Mouse (Mus musculus): ENCODE measurements around the gene Rad17. TPM values are rescaled to one million over a fixed set of nuclear protein-coding genes. Genes with fewer than 3 reads are reported as not detected.

The Rad17 gene
- total RNA-seq, 1 experiment from 2014 or later = 22.6 TPM

DNA sequence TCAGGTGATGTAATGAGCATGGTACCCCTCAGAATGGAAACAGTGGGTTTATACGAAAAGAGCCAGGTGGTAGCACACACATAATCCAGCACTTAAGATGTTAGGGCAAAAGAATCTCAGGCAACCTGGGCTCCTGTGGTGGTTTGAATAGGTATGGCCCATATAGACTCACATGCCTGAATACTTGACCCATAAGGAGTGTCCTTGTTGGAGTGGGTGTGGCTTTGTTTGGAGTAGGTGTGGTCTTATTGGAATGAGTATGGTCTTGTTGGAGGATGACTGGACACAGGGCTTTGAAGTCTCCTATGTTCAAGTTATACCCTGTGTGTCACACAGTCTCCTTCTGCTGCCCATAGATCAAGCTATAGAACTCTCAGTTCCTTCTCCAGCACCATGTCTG, 82.5 kb downstream of the Rad17 start:
- DNase-seq = no peak

Other genes starting within 250 kb of the Rad17 start
- gene Naip1, start 198.2 kb downstream of the Rad17 start, total RNA-seq (2021) = 0.27 and 0.43 TPM in 2 replicates
- gene Gtf2h2, start 158.5 kb downstream of the Rad17 start, total RNA-seq (2021) = 37.6 and 39.8 TPM in 2 replicates
- gene Ocln, start 98.3 kb downstream of the Rad17 start, total RNA-seq (2021) = 9.5 and 10.7 TPM in 2 replicates
- 0.61 and 0.86 TPM in 2 replicates for gene Marveld2, start 34.1 kb downstream of the Rad17 start, total RNA-seq (2021)
- 68.4 and 77.9 TPM in 2 replicates for gene Ak6, start 72 bp downstream of the Rad17 start, total RNA-seq (2021)
- 4.9 and 13.1 TPM in 2 replicates for gene Taf9, start 528 bp upstream of the Rad17 start, total RNA-seq (2021)
- 0.62 and 1.3 TPM in 2 replicates for gene Ccdc125, start 18.7 kb upstream of the Rad17 start, total RNA-seq (2021)
- 38.5 and 45.6 TPM in 2 replicates for gene Cdk7, start 79.9 kb upstream of the Rad17 start, total RNA-seq (2021)
- gene Mrps36, start 93.6 kb upstream of the Rad17 start, total RNA-seq (2021) = 116 and 146 TPM in 2 replicates
- gene Cenph, start 124.8 kb upstream of the Rad17 start, total RNA-seq (2021) = 2.1 and 2.5 TPM in 2 replicates
- 9.4 and 12.2 TPM in 2 replicates for gene Ccnb1, start 135.5 kb upstream of the Rad17 start, total RNA-seq (2021)
- 46.1 and 47.9 TPM in 2 replicates for gene Slc30a5, start 182.4 kb upstream of the Rad17 start, total RNA-seq (2021)

All from adrenal gland, postnatal 25 days (tissue).